Mouse (Mus musculus): Measurements from ENCODE around the gene Chka.
A peak's percentile ranks its signal among the peaks of the same experiment; 100 is the strongest.

DNA sequence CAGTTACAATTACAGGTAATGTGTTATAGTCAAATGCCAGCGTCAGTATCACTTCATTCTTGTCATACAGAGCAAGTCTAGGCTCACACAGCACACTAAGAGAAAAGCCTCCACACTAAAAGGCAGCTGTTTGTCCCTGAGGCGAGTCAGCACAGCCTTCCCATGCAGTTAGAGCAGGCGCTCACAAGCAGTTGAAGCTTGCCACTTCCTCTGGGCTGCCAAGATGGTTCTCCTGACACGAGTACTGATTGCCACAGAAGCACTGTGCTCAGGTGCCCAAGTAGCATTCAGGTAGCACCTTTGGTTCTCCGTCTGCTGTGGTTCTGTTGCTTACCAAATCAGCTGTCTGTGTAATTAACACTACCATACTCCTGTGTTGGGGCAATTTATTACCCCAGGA is 37.5 kb downstream of the Chka start:
- TF ChIP-seq POLR2A (IDR thresholded peaks at IDR 0.05; ENCODE audit: insufficient read length, low read depth) (no peak), CEBPB (IDR thresholded peaks at IDR 0.05; ENCODE audit: insufficient read depth, poor library complexity, severe bottlenecking) (no peak), TCF3 (IDR thresholded peaks at IDR 0.05; ENCODE audit: insufficient read length, low read depth) (no peak), MYOD1 (IDR thresholded peaks at IDR 0.05; ENCODE audit: control insufficient read depth in 1 of 3, insufficient read length in 2 of 3, low read depth in 2 of 3) (no peak), TCF12 (IDR thresholded peaks at IDR 0.05; ENCODE audit: insufficient read depth, poor library complexity, severe bottlenecking) (no peak), USF1 (IDR thresholded peaks at IDR 0.05; ENCODE audit: low read depth) (no peak), REST (IDR thresholded peaks at IDR 0.05; ENCODE audit: insufficient read depth, insufficient read length) (no peak), E2F4 (IDR thresholded peaks at IDR 0.05; ENCODE audit: insufficient read depth) (no peak), MAX (IDR thresholded peaks at IDR 0.05; ENCODE audit: low read depth) (no peak), MYOG (IDR thresholded peaks at IDR 0.05; ENCODE audit: control insufficient read depth in 1 of 3, insufficient read depth in 1 of 3, insufficient read length in 2 of 3, low read depth in 2 of 3) (no peak), POLR2AphosphoS2 (IDR thresholded peaks at IDR 0.05; ENCODE audit: insufficient read length, low read depth) (peak; percentile 18), SRF (IDR thresholded peaks at IDR 0.05; ENCODE audit: control insufficient read depth, insufficient read length, low read depth) (no peak)
